Mouse (Mus musculus) midbrain, embryonic 10.5 days (tissue): ENCODE measurements around the gene Acly. TPM values are rescaled to one million over a fixed set of nuclear protein-coding genes. Genes with fewer than 3 reads are reported as not detected.

Experiments used
- microRNA-seq: library from miRNA; unstranded; fragments of <30 nt; microRNA quantifications from one replicate; pipeline ENCODE4, GENCODE M21; 2017
- polyA plus RNA-seq: library from polyadenylated mRNA; unstranded; fragments of >200 nt; fragmentation: Nextera tagmentation; extraction: Ambion mirVana; gene quantifications from 2 replicates; pipeline ENCODE4 v1.2.1, GENCODE M21; 2016

The Acly gene
- polyA plus RNA-seq, 1 experiment from 2014 or later: 312 TPM

Small RNA genes lying within 50 kb of the gene (microRNA-seq; reads per million reads assigned to microRNA genes)
- gene Gm27374 (not detected), gene Mir7116 (0.90 reads per million)

Other genes with a start within 250 kb of the Acly start
- gene Eif1, start 208.1 kb downstream of the Acly start, polyA plus RNA-seq: 1,709 and 1,814 TPM in 2 replicates
- 0.56 TPM in 1 of 2 replicates, not detected in the other for gene Gast, start 193.6 kb downstream of the Acly start, polyA plus RNA-seq
- 36.6 and 40.2 TPM in 2 replicates for gene Hap1, start 171.9 kb downstream of the Acly start, polyA plus RNA-seq
- 32.4 and 41.8 TPM in 2 replicates for gene Jup, start 130.2 kb downstream of the Acly start, polyA plus RNA-seq
- gene P3h4, start 113.2 kb downstream of the Acly start, polyA plus RNA-seq: 23.4 and 26.8 TPM in 2 replicates
- 44.6 and 49.7 TPM in 2 replicates for gene Fkbp10, start 112.3 kb downstream of the Acly start, polyA plus RNA-seq
- 115 and 120 TPM in 2 replicates for gene Nt5c3b, start 86.2 kb downstream of the Acly start, polyA plus RNA-seq
- 0.62 and 0.73 TPM in 2 replicates for gene Klhl10, start 86.1 kb downstream of the Acly start, polyA plus RNA-seq
- 6.9 and 8.2 TPM in 2 replicates for gene Klhl11, start 55.3 kb downstream of the Acly start, polyA plus RNA-seq
- 1.9 and 2.3 TPM in 2 replicates for gene Ttc25, start 17.6 kb upstream of the Acly start, polyA plus RNA-seq
- 17.7 and 22.6 TPM in 2 replicates for gene Cnp, start 46.9 kb upstream of the Acly start, polyA plus RNA-seq
- gene Nkiras2, start 91.2 kb upstream of the Acly start, polyA plus RNA-seq: 101 and 112 TPM in 2 replicates
- gene Dnajc7, start 92.2 kb upstream of the Acly start, polyA plus RNA-seq: 268 and 304 TPM in 2 replicates
- 0.20 and 0.87 TPM in 2 replicates for gene Zfp385c, start 164.5 kb upstream of the Acly start, polyA plus RNA-seq
- gene Dhx58, start 176.3 kb upstream of the Acly start, polyA plus RNA-seq: 2.0 and 3.5 TPM in 2 replicates
- gene Kat2a, start 184.5 kb upstream of the Acly start, polyA plus RNA-seq: 66.6 and 72.2 TPM in 2 replicates
- 0.26 and 0.29 TPM in 2 replicates for gene Hspb9, start 185.8 kb upstream of the Acly start, polyA plus RNA-seq
- gene Rab5c, start 210.2 kb upstream of the Acly start, polyA plus RNA-seq: 14.8 and 15.4 TPM in 2 replicates
- gene Kcnh4, start 231.9 kb upstream of the Acly start, polyA plus RNA-seq: 1.1 and 2.6 TPM in 2 replicates
- gene Hcrt, start 234.9 kb upstream of the Acly start, polyA plus RNA-seq: 0.26 TPM in 1 of 2 replicates, not detected in the other
- gene Ghdc, start 243.0 kb upstream of the Acly start, polyA plus RNA-seq: 3.9 and 4.4 TPM in 2 replicates